Mouse (Mus musculus) kidney, embryonic 15.5 days (tissue): ENCODE measurements around the gene Mat2b. TPM values are rescaled to one million over a fixed set of nuclear protein-coding genes. Genes with fewer than 3 reads are reported as not detected.
"Not testable (repeated sequence)": the region's sequence is repeated elsewhere in the genome, so short reads cannot be mapped to it uniquely, and the experiment has no call there.

Experiments
- ATAC-seq: fragments of 200-750 bp; cut with Nextera tagmentation; replicated peaks from 2 replicates; pipeline ENCODE4 v1.8.0; 2017; ENCODE audit warnings: moderate TSS enrichment; ENCODE audit not compliant: low FRiP score
- H3K27ac ChIP-seq: fragments of 300-500 bp; sonication (generic); 2 replicates; pipeline ENCODE4 v1.5.1; 2015; ENCODE audit warnings: mild to moderate bottlenecking, inconsistent platforms
- H3K27me3 ChIP-seq: fragments of 300-500 bp; sonication (generic); 2 replicates; pipeline ENCODE4 v1.6.1; 2015; ENCODE audit warnings: inconsistent platforms
- H3K36me3 ChIP-seq: fragments of 300-500 bp; sonication (generic); 2 replicates; pipeline ENCODE4 v1.6.1; 2015; ENCODE audit warnings: inconsistent platforms
- H3K4me1 ChIP-seq: fragments of 300-500 bp; sonication (generic); 2 replicates; pipeline ENCODE4 v1.6.1; 2015; ENCODE audit warnings: inconsistent platforms
- H3K4me2 ChIP-seq: fragments of 300-500 bp; sonication (generic); 2 replicates; pipeline ENCODE4 v1.6.1; 2015; ENCODE audit warnings: moderate library complexity, mild to moderate bottlenecking, inconsistent platforms
- H3K4me3 ChIP-seq: fragments of 300-500 bp; sonication (generic); replicated peaks from 2 replicates; pipeline ENCODE4 v1.5.1; 2015; ENCODE audit warnings: mild to moderate bottlenecking, inconsistent platforms
- H3K9ac ChIP-seq: fragments of 300-500 bp; sonication (generic); 2 replicates; pipeline ENCODE4 v1.6.1; 2015; ENCODE audit warnings: mild to moderate bottlenecking, inconsistent platforms
- H3K9me3 ChIP-seq: fragments of 300-500 bp; sonication (generic); replicated peaks from 2 replicates; pipeline ENCODE4 v1.6.1; 2016; ENCODE audit warnings: inconsistent platforms
- WGBS: fragments of 180-500 bp; shearing (Covaris S2); methylation state at CpG from one replicate; pipeline ENCODE4 v1.1.7; 2015; ENCODE audit warnings: mixed read lengths; 5-methylcytosine and 5-hydroxymethylcytosine counted together
- polyA plus RNA-seq: library from polyadenylated mRNA; unstranded; fragments of >200 nt; fragmentation: Nextera tagmentation; extraction: Ambion mirVana; gene quantifications from 2 replicates; pipeline ENCODE4 v1.2.1, GENCODE M21; 2015

Mat2b gene
- polyA plus RNA-seq: 106 and 109 TPM in 2 replicates

GRCm38 (mm10) chr11:40695103-40695502 lies at the start of gene Mat2b:
Mat2b (minus strand) TSS chr11:40695203.
- Histone ChIP-seq H3K27ac (peak within 1 kb of the TSS; percentile 98), H3K9ac (peak within 1 kb of the TSS; percentile 60), H3K36me3 (no peaks in the 10 kb centered on the region; the same call in 1 of the 2 replicates), H3K4me3 (peak within 1 kb of the TSS; percentile 68), H3K9me3 (no peaks in the 10 kb centered on the region), H3K27me3 (no peaks in the 10 kb centered on the region), H3K4me1 (peaks cover 19% of the 10 kb centered on the region), H3K4me2 (peak within 1 kb of the TSS; percentile 88)
- no peak for ATAC-seq
- 92% methylated on average over 9 of the region's 9 CpGs for WGBS

GRCm38 (mm10) chr11:40744348-40744747 lies 49.3 kb upstream of the Mat2b start:
- Histone ChIP-seq H3K4me3 (no peak overlapping the region), H3K9ac (no peak overlapping the region), H3K36me3 (peaks cover 26% of the 10 kb centered on the region), H3K4me1 (no peaks in the 10 kb centered on the region), H3K4me2 (no peak overlapping the region), H3K27me3 (no peaks in the 10 kb centered on the region), H3K27ac (no peak overlapping the region), H3K9me3 (no peaks in the 10 kb centered on the region)
- WGBS: 88% methylated on average over 3 of the region's 3 CpGs
- ATAC-seq: no peak

- no peaks in the 10 kb centered on the region for H3K4me1 ChIP-seq
- no peak for ATAC-seq
- no peak overlapping the region for H3K9ac ChIP-seq
- H3K4me2 ChIP-seq: no peak overlapping the region
- H3K36me3 ChIP-seq: peaks cover 48% of the 10 kb centered on the region
- no peaks in the 10 kb centered on the region for H3K9me3 ChIP-seq
- H3K27me3 ChIP-seq: no peaks in the 10 kb centered on the region
- no peak overlapping the region for H3K4me3 ChIP-seq
- 93% methylated on average over 12 of the region's 12 CpGs for WGBS
- H3K27ac ChIP-seq: no peak overlapping the region
Measured at GRCm38 (mm10) chr11:40741605-40742262, 46.7 kb upstream of the Mat2b start.

GRCm38 (mm10) chr11:40737369-40737768 lies 42.4 kb upstream of the Mat2b start:
- WGBS: 94% methylated on average over 3 of the region's 3 CpGs
- no peak for ATAC-seq
- H3K27me3 ChIP-seq: no peaks in the 10 kb centered on the region
- H3K4me3 ChIP-seq: no peak overlapping the region
- no peak overlapping the region for H3K27ac ChIP-seq
- no peak overlapping the region for H3K9ac ChIP-seq
- no peak overlapping the region for H3K4me2 ChIP-seq
- no peaks in the 10 kb centered on the region for H3K9me3 ChIP-seq
- H3K4me1 ChIP-seq: peaks cover 13% of the 10 kb centered on the region
- peaks cover 53% of the 10 kb centered on the region for H3K36me3 ChIP-seq

GRCm38 (mm10) chr11:40734251-40734752 lies 39.3 kb upstream of the Mat2b start:
- H3K27me3 ChIP-seq: no peaks in the 10 kb centered on the region
- H3K9ac ChIP-seq: peak overlapping the region; percentile 92
- peak overlapping the region; percentile 92 for H3K27ac ChIP-seq
- no peak for ATAC-seq
- H3K4me1 ChIP-seq: peaks cover 20% of the 10 kb centered on the region
- H3K4me3 ChIP-seq: peak overlapping the region; percentile 93
- 4% methylated on average over 11 of the region's 11 CpGs for WGBS
- peaks cover 30% of the 10 kb centered on the region for H3K36me3 ChIP-seq
- H3K4me2 ChIP-seq: peak overlapping the region; percentile 78
- H3K9me3 ChIP-seq: no peaks in the 10 kb centered on the region

- Histone ChIP-seq H3K9ac (peak within 1 kb of the TSS; percentile 92), H3K27me3 (no peaks in the 10 kb centered on the region), H3K4me1 (peaks cover 20% of the 10 kb centered on the region), H3K9me3 (no peaks in the 10 kb centered on the region), H3K4me3 (peak within 1 kb of the TSS; percentile 93), H3K27ac (peak within 1 kb of the TSS; percentile 92), H3K4me2 (peak within 1 kb of the TSS; percentile 87), H3K36me3 (peaks cover 29% of the 10 kb centered on the region)
- under 1% methylated on average over 52 of the region's 52 CpGs for WGBS
- peak; percentile 99 for ATAC-seq
Measured at GRCm38 (mm10) chr11:40733339-40734174, 38.6 kb upstream of the Mat2b start, which contains the start of the genes Hmmr and Nudcd2. Hmmr (minus strand) TSS chr11:40733422. Nudcd2 (plus strand) TSS chr11:40733667.

- Histone ChIP-seq H3K4me1 (peaks cover 20% of the 10 kb centered on the region), H3K9me3 (no peaks in the 10 kb centered on the region), H3K27ac (no peak overlapping the region), H3K4me3 (peak overlapping the region; percentile 93), H3K36me3 (peaks cover 30% of the 10 kb centered on the region), H3K27me3 (no peaks in the 10 kb centered on the region), H3K4me2 (peak overlapping the region; percentile 87), H3K9ac (peak overlapping the region; percentile 58)
- under 1% methylated on average over 14 of the region's 14 CpGs for WGBS
- ATAC-seq: peak; percentile 52
Measured at GRCm38 (mm10) chr11:40732997-40733338, 38.0 kb upstream of the Mat2b start.

- Histone ChIP-seq H3K27me3 (no peaks in the 10 kb centered on the region), H3K4me3 (no peak overlapping the region), H3K4me1 (no peaks in the 10 kb centered on the region), H3K9ac (no peak overlapping the region), H3K9me3 (no peaks in the 10 kb centered on the region), H3K4me2 (no peak overlapping the region), H3K36me3 (peaks cover 95% of the 10 kb centered on the region), H3K27ac (no peak overlapping the region)
- ATAC-seq: no peak
Measured at GRCm38 (mm10) chr11:40718324-40718723, 23.3 kb upstream of the Mat2b start.

- 95% methylated on average over 5 of the region's 5 CpGs for WGBS
- Histone ChIP-seq H3K9ac (no peak overlapping the region), H3K4me2 (no peak overlapping the region), H3K4me3 (no peak overlapping the region), H3K9me3 (no peaks in the 10 kb centered on the region), H3K27me3 (no peaks in the 10 kb centered on the region), H3K36me3 (peaks cover 94% of the 10 kb centered on the region), H3K4me1 (no peaks in the 10 kb centered on the region), H3K27ac (no peak overlapping the region)
- no peak for ATAC-seq
Measured at GRCm38 (mm10) chr11:40715524-40715923, 20.5 kb upstream of the Mat2b start.

GRCm38 (mm10) chr11:40713858-40714257 lies 18.9 kb upstream of the Mat2b start:
- Histone ChIP-seq H3K4me1 (no peaks in the 10 kb centered on the region), H3K9me3 (no peaks in the 10 kb centered on the region), H3K36me3 (peaks cover 96% of the 10 kb centered on the region), H3K27ac (no peak overlapping the region), H3K4me3 (no peak overlapping the region), H3K4me2 (no peak overlapping the region), H3K9ac (no peak overlapping the region), H3K27me3 (no peaks in the 10 kb centered on the region)
- no peak for ATAC-seq
- 84% methylated on average over 8 of the region's 8 CpGs for WGBS

- H3K4me1 ChIP-seq, H3K27ac ChIP-seq, ATAC-seq, H3K9ac ChIP-seq, H3K4me3 ChIP-seq, H3K9me3 ChIP-seq, H3K27me3 ChIP-seq, H3K4me2 ChIP-seq: not testable (repeated sequence)
- 92% methylated on average over 6 of the region's 6 CpGs for WGBS
- peaks cover 93% of the 10 kb centered on the region for H3K36me3 ChIP-seq
Measured at GRCm38 (mm10) chr11:40709899-40710298, 14.9 kb upstream of the Mat2b start.
